Mouse (Mus musculus) olfactory bulb, adult 2 months (tissue): ENCODE measurements around the gene Gm10142.

ENCODE experiments used
- CTCF ChIP-seq: fragments of 200-500 bp; IDR thresholded peaks from 2 replicates; pipeline ENCODE4 v1.5.1; 2012; ENCODE audit warnings: low read depth, mild to moderate bottlenecking, low read length, moderate library complexity; ENCODE audit not compliant: insufficient read depth
- POLR2A ChIP-seq: fragments of 200-500 bp; IDR thresholded peaks from 2 replicates; pipeline ENCODE4 v1.6.1; 2012; ENCODE audit warnings: mild to moderate bottlenecking, low read depth, low read length, moderate library complexity; ENCODE audit not compliant: insufficient read depth

DNA sequence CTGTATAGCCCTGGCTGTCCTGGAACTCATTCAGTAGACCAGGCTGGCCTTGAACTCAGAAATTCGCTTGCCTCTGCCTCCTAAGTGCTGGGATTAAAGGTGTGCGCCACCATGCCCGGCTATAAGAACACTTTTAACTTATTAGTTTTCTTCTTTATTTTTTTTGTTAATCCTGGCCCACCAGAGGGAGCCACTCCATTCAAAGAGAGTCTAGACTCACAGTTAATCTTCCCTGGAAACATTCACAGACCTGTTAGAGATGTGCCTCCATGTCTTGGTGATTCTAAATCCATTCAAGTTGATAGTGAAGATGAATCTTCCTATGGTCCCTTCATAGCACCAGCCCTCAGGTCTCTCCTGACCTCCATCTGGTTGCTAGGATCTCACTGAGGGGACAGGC lies 5.8 kb upstream of the Gm10142 start:
- TF ChIP-seq CTCF (no peak), POLR2A (no peak)
